Mouse (Mus musculus): Measurements from ENCODE around the gene Fam89b.

The Fam89b gene

DNA sequence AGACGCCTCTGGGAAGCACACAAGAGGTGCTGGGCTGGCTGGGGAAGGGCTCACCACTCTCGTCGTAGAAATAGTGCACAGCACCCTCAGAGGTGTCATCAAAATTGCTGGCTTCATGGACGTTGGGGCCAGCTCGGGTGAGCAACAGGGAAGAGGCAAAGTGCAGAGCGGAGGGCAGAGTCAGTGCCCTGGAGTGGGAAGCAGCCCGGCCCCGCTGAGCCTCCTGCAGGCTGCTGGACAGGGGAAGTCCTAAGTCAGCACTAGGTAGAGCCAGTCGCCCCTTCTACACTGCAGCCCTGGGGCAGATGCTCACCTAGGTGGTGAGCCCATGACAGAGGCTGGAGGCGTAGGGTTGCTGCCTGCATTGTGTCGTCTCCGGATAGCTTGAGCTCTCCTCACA is 45.2 kb downstream of the Fam89b start:
- no peak for DNase-seq (ENCODE audit: low spot score in 2 of 2)

DNA sequence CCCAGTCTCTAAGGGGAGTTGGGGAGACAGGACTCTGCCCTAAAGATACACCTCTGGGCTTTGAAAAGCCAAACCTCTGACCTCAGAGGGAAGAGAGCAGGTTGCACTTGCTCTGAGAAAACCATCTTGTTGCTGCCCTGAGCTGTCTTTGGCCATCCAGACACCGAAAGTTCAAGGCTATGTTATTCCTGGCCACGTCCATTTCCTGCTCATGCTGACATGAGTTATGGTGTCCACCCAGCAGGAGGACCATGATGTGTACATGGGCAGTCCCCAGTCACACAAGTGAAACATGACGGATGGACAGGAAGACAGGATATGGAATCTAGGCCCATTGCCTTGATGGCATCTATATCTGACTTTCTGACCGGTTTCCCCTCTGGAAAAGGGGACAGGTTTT is 49.0 kb downstream of the Fam89b start:
- no peak for DNase-seq (ENCODE audit: low spot score in 2 of 2)

Measured in frontal cortex, postnatal 36 days (tissue).